Mouse (Mus musculus) leukemia stem cell, adult 10-12 weeks (primary cell): Measurements from ENCODE around the gene Rmi2. TPM values are rescaled to one million over a fixed set of nuclear protein-coding genes. Genes with fewer than 3 reads are reported as not detected.

Source experiments
- polyA plus RNA-seq: library from polyadenylated mRNA; stranded (reverse); fragments of >175 nt; gene quantifications from 2 replicates; pipeline ENCODE4 v1.2.3, GENCODE M21; 2012; ENCODE audit warnings: low replicate concordance

Rmi2 gene
- 3.1 and 3.3 TPM in 2 replicates for polyA plus RNA-seq

DNA sequence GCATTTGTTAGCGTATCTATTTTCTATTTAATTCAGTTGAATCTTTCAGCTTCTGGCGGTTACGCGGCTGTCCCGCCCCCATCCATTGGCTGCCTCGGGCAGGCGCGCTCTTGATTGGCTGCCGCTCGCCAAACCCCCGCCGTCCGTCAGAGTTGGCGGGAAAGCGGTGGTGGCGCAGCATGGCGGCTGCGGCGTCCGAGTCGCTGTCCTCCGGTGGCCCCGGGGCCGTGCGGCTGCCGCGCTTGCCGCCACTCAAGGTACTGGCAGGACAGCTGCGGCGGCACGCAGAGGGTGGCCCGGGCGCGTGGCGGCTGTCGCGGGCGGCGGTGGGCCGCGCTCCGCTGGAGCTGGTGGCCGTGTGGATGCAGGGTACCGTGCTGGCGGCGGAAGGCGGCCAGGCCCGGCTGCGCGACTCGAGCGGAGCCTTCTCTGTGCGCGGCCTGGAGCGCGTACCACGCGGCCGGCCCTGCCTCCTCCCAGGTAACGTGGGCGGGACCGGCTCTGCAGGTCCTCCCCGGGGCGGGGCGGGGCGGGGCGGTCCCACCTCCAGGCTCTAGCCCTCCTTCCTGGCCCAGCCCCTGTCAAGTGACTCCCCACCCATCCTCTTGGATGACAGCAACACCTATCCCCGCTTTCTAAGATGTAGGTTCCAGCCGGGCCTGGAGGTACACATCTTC is at the start of gene Rmi2:
Gene Rmi2, plus strand, starts transcription at position 149 of the 677 bp plus-strand sequence.

DNA sequence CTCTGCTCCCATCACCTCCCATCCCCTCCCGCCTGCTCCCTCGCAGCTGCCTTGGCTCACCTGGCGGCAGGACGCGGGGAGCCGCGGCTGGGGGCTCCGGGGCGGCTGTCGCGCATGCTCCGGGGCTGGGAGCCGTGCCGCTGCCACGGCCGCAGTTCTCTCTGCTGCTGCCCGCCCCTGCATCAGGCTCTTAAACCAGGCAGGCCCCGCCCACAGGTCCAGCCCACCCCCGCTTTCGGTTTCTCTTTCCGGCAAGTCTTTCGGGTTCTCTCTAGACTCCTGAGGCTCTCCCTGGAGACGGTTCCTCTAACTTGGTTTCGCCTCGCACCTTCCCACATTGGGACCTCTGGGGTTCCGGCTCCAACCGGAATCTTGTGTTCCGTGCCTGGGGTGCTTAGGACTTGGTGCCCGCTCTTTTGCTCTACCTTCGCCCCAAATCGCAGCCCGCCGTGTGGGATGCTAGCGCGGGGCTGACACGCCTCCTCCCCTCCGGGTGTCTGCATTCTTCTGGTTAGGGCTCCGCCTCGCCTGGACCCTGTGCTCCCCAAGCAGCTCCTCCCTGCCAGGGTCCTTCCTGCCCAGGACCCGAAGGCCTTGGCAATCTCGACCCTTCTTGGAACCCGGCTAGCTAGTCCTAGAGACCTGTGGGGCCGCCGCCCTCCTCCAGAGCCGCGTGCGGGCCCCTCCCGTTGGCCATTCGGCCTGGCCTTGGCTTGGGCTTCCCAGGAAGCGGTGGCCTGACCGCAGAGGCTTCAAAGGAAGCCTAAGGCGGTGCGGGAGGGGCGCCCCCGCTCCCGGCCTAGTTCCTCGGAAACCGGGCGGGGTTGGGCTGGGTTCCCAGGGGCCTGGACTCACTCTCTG is 49.3 kb upstream of the Rmi2 start, which contains the start of gene Socs1:
Gene Socs1, minus strand, starts transcription at position 166 of the 861 bp plus-strand sequence.

GRCm38 (mm10) chr16:10788271-10788670 is 46.6 kb upstream of the Rmi2 start, which contains the start of gene Tnp2:
Gene Tnp2, minus strand, starts transcription at chr16:10788660.

DNA sequence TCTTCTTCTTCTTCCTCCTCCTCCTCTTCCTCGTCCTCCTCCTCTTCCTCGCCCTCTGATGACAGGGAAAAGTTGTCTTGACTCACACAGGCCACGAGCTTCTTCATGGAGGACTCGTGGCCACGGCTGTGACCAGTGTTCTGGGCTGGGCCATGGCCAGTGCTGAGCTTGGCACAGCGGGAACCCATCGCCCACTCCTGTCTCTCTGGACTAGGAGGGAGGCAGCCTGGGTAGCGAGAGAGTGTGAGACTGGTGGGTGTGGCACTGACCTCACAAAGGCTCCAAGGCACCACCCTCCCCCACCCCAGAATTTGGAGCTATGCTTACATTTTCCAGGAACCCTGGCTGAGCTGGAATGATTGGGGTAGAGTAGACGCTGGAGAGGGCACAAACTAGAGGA is 44.2 kb upstream of the Rmi2 start, which contains the start of gene Prm3:
Gene Prm3, minus strand, starts transcription at position 213 of the 400 bp plus-strand sequence.

GRCm38 (mm10) chr16:10796034-10796433 is 38.8 kb upstream of the Rmi2 start, which contains the start of gene Prm2:
Gene Prm2, minus strand, starts transcription at chr16:10796134.

GRCm38 (mm10) chr16:10805789-10806527 is 28.9 kb upstream of the Rmi2 start, which contains the start of gene Prm1:
Gene Prm1, minus strand, starts transcription at chr16:10805839.

GRCm38 (mm10) chr16:10812865-10813371 is 21.9 kb upstream of the Rmi2 start, which contains the start of gene Gm11172:
Gene Gm11172, plus strand, starts transcription at chr16:10812915.

Other genes starting within 250 kb of the Rmi2 start
- 19.1 and 41.6 TPM in 2 replicates for gene Socs1, start 49.5 kb upstream of the Rmi2 start, polyA plus RNA-seq
- gene Tnp2, start 46.4 kb upstream of the Rmi2 start, polyA plus RNA-seq, result 0.51 TPM in 1 of 2 replicates, not detected in the other
- not detected in 2 replicates for gene Prm3, start 44.1 kb upstream of the Rmi2 start, polyA plus RNA-seq
- not detected in 2 replicates for gene Prm2, start 38.9 kb upstream of the Rmi2 start, polyA plus RNA-seq
- not detected in 2 replicates for gene Prm1, start 29.2 kb upstream of the Rmi2 start, polyA plus RNA-seq
- gene Gm11172, start 22.1 kb upstream of the Rmi2 start, polyA plus RNA-seq, result not detected in 2 replicates
- gene Snn, start 225.9 kb downstream of the Rmi2 start, polyA plus RNA-seq, result 23.1 and 28.8 TPM in 2 replicates
- gene Litaf, start 231.1 kb downstream of the Rmi2 start, polyA plus RNA-seq, result 11.8 and 80.2 TPM in 2 replicates